Mouse (Mus musculus) cortical plate, adult 2 months (tissue): ENCODE data around the gene Olfr666. TPM values are rescaled to one million over a fixed set of nuclear protein-coding genes. Genes with fewer than 3 reads are reported as not detected.

Source experiments
- H3K27ac ChIP-seq: fragments of 200-500 bp; 2 replicates; pipeline ENCODE4 v1.5.1; 2012; ENCODE audit warnings: low read length, control low read depth, inconsistent platforms; ENCODE audit not compliant: insufficient read depth
- H3K4me1 ChIP-seq: fragments of 200-500 bp; 2 replicates; pipeline ENCODE4 v1.6.1; 2011; ENCODE audit warnings: low read length; ENCODE audit not compliant: control insufficient read depth, insufficient read depth
- H3K4me3 ChIP-seq: fragments of 200-500 bp; 2 replicates; pipeline ENCODE4 v1.5.1; 2011; ENCODE audit warnings: mild to moderate bottlenecking, low read length, control low read depth; ENCODE audit not compliant: insufficient read depth
- CTCF ChIP-seq: fragments of 200-500 bp; IDR thresholded peaks from 2 replicates; pipeline ENCODE4 v1.5.1; 2011; ENCODE audit warnings: mild to moderate bottlenecking, control low read depth, low read length; ENCODE audit not compliant: insufficient read depth; ENCODE audit errors: extremely low read depth
- POLR2A ChIP-seq: fragments of 200-500 bp; IDR thresholded peaks from 2 replicates; pipeline ENCODE4 v1.6.1; 2011; ENCODE audit warnings: mild to moderate bottlenecking, low read length, control low read depth; ENCODE audit not compliant: insufficient read depth; ENCODE audit errors: extremely low read depth
- polyA plus RNA-seq: library from polyadenylated mRNA; depleted of rRNA; stranded (reverse); fragments of >200 nt; gene quantifications from 2 replicates; pipeline ENCODE4 v1.2.3, GENCODE M21; 2012; rRNA removed

Gene Olfr666
- polyA plus RNA-seq, 1 experiment: not detected

- no peak for TF ChIP-seq POLR2A
- TF ChIP-seq CTCF: no peak
- H3K4me1 ChIP-seq: no peaks in the 10 kb centered on the region
- no peak within 1 kb of the TSS for H3K4me3 ChIP-seq
- H3K27ac ChIP-seq: no peak within 1 kb of the TSS
Measured at GRCm38 (mm10) chr7:104842503-104842902, 53.2 kb downstream of the Olfr666 start, which contains the start of gene Usp17lb. Gene Usp17lb (minus strand): TSS chr7:104842603.

Other genes with a start within 250 kb of the Olfr666 start
- gene Olfr658, start 248.6 kb downstream of the Olfr666 start, polyA plus RNA-seq: 0.04 TPM in 2 replicates
- not detected in 2 replicates for gene Olfr659, start 229.2 kb downstream of the Olfr666 start, polyA plus RNA-seq
- gene Olfr661, start 209.5 kb downstream of the Olfr666 start, polyA plus RNA-seq: not detected in 2 replicates
- gene Usp17le, start 118.5 kb downstream of the Olfr666 start, polyA plus RNA-seq: not detected in 2 replicates
- gene Usp17lb, start 53.3 kb downstream of the Olfr666 start, polyA plus RNA-seq: not detected in 2 replicates
- gene Usp17la, start 38.9 kb downstream of the Olfr666 start, polyA plus RNA-seq: not detected in 2 replicates
- not detected in 2 replicates for gene Olfr665, start 17.9 kb downstream of the Olfr666 start, polyA plus RNA-seq
- not detected in 2 replicates for gene Olfr667, start 25.5 kb upstream of the Olfr666 start, polyA plus RNA-seq
- gene Olfr668, start 32.1 kb upstream of the Olfr666 start, polyA plus RNA-seq: not detected in 2 replicates
- not detected in 2 replicates for gene Olfr669, start 38.3 kb upstream of the Olfr666 start, polyA plus RNA-seq
- gene Olfr670, start 66.7 kb upstream of the Olfr666 start, polyA plus RNA-seq: not detected in 2 replicates
- gene Olfr671, start 83.2 kb upstream of the Olfr666 start, polyA plus RNA-seq: not detected in 2 replicates
- not detected in 2 replicates for gene Olfr672, start 106.1 kb upstream of the Olfr666 start, polyA plus RNA-seq
- gene Olfr675, start 132.5 kb upstream of the Olfr666 start, polyA plus RNA-seq: not detected in 2 replicates
- gene Olfr676, start 136.7 kb upstream of the Olfr666 start, polyA plus RNA-seq: not detected in 2 replicates
- gene Olfr677, start 155.4 kb upstream of the Olfr666 start, polyA plus RNA-seq: not detected in 2 replicates
- gene Olfr678, start 168.5 kb upstream of the Olfr666 start, polyA plus RNA-seq: not detected in 2 replicates
- gene Olfr679, start 185.3 kb upstream of the Olfr666 start, polyA plus RNA-seq: not detected in 2 replicates
- not detected in 2 replicates for gene Olfr680-ps1, start 196.9 kb upstream of the Olfr666 start, polyA plus RNA-seq
- gene Olfr681, start 220.9 kb upstream of the Olfr666 start, polyA plus RNA-seq: not detected in 2 replicates